Mouse (Mus musculus): ENCODE measurements around the gene Rgcc. TPM values are rescaled to one million over a fixed set of nuclear protein-coding genes. Genes with fewer than 3 reads are reported as not detected.
A peak's percentile ranks its signal among the peaks of the same experiment; 100 is the strongest.

The Rgcc gene
- 17.5 and 26.3 TPM in 2 replicates for polyA plus RNA-seq (2014; fragmentation: Nextera tagmentation; extraction: Ambion mirVana)

- Histone ChIP-seq H3K4me2 (peak within 1 kb of the TSS; percentile 100), H3K9ac (ENCODE audit: low read depth, low read length) (peak within 1 kb of the TSS; percentile 76), H3K9me3 (replicated peaks; ENCODE audit: control insufficient read depth, low read length) (no peaks in the 10 kb centered on the region), H3K36me3 (ENCODE audit: control insufficient read depth, insufficient read depth, low read length) (no peaks in the 10 kb centered on the region), H3K4me3 (ENCODE audit: low read depth, low read length) (peak within 1 kb of the TSS; percentile 57), H3K27ac (ENCODE audit: low read depth, low read length) (0 out of 2 replicates have a peak within 1 kb of the TSS, but pooled peaks have one; percentile 13), H3K27me3 (ENCODE audit: control insufficient read depth, insufficient read depth, low read length) (peaks cover 14% of the 10 kb centered on the region), H3K4me1 (ENCODE audit: control insufficient read depth, insufficient read depth, low read length) (peaks cover 14% of the 10 kb centered on the region; the same call in 1 of the 2 replicates)
- ATAC-seq (replicated peaks; ENCODE audit: insufficient number of reproducible peaks, low FRiP score, low TSS enrichment): peak; percentile 98
- WGBS (ENCODE audit: insufficient replicate concordance): 1% methylated on average over 34 of the region's 34 CpGs
These were observed at the start of gene Rgcc for GRCm38 (mm10) chr14:79301466-79301875. TSS of gene Rgcc (minus strand) at chr14:79301645.

DNA sequence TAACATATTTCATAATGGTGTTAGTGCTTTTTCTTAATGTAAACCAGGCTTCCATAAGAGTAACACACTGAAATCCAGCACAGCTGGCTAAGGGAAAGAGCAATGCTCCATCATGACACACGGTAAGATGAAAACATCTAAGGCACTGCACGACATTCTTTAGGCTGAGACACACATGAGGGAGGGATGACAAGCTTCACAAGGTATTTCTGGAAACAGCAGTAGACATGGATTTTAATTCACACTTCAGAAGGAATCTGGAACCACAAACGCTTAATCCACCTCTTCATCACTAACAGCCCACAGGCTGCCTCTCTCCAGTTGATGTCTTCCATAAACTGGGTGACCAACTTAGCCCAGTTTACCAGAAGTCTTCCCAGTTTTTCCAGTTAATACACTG is 44.9 kb upstream of the Rgcc start:
- H3K4me1 ChIP-seq (ENCODE audit: control insufficient read depth, insufficient read depth, low read length): no peaks in the 10 kb centered on the region
- H3K4me2 ChIP-seq: no peak overlapping the region
- H3K27me3 ChIP-seq (ENCODE audit: control insufficient read depth, insufficient read depth, low read length): no peaks in the 10 kb centered on the region
- WGBS (ENCODE audit: insufficient replicate concordance): 76% methylated on average over 3 of the region's 3 CpGs
- H3K4me3 ChIP-seq (ENCODE audit: low read depth, low read length): no peak overlapping the region
- H3K9ac ChIP-seq (ENCODE audit: low read depth, low read length): no peak overlapping the region
- peaks cover 24% of the 10 kb centered on the region for H3K36me3 ChIP-seq (ENCODE audit: control insufficient read depth, insufficient read depth, low read length)
- ATAC-seq (replicated peaks; ENCODE audit: insufficient number of reproducible peaks, low FRiP score, low TSS enrichment): no peak
- no peak overlapping the region for H3K27ac ChIP-seq (ENCODE audit: low read depth, low read length)
- no peaks in the 10 kb centered on the region for H3K9me3 ChIP-seq (replicated peaks; ENCODE audit: control insufficient read depth, low read length)

- Histone ChIP-seq H3K4me1 (ENCODE audit: control insufficient read depth, insufficient read depth, low read length) (peaks cover 17% of the 10 kb centered on the region), H3K4me2 (no peak overlapping the region), H3K9ac (ENCODE audit: low read depth, low read length) (no peak overlapping the region), H3K27me3 (ENCODE audit: control insufficient read depth, insufficient read depth, low read length) (no peaks in the 10 kb centered on the region), H3K4me3 (ENCODE audit: low read depth, low read length) (no peak overlapping the region), H3K9me3 (replicated peaks; ENCODE audit: control insufficient read depth, low read length) (no peaks in the 10 kb centered on the region), H3K27ac (ENCODE audit: low read depth, low read length) (no peak overlapping the region), H3K36me3 (ENCODE audit: control insufficient read depth, insufficient read depth, low read length) (peaks cover 22% of the 10 kb centered on the region)
- no peak for ATAC-seq (replicated peaks; ENCODE audit: insufficient number of reproducible peaks, low FRiP score, low TSS enrichment)
- WGBS (ENCODE audit: insufficient replicate concordance): 88% methylated on average over 3 of the region's 3 CpGs
These were observed 34.2 kb upstream of the Rgcc start for GRCm38 (mm10) chr14:79335613-79336012.

DNA sequence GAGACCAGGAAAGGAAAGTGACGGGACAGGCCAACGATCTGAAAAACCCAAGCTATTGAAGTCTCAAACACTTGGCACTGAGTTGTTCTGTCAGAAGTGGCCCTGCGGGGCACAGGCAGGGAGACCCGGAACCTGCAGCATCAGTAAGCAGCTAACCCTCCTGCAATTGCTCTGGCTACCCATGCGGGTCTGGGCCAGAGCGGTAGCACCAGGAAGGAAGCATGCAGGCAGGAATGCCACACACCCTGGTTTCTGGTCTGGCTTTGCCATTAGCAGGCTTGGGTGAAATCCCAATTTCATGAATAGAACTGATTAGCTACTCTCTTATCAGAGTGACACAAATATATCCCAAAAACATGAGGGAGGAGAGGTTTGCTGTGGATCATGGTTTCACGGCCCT is 30.5 kb upstream of the Rgcc start:
- Histone ChIP-seq H3K36me3 (ENCODE audit: control insufficient read depth, insufficient read depth, low read length) (peaks cover 11% of the 10 kb centered on the region), H3K4me2 (peak overlapping the region; percentile 53; the same call in 1 of the 2 replicates), H3K9ac (ENCODE audit: low read depth, low read length) (no peak overlapping the region), H3K27me3 (ENCODE audit: control insufficient read depth, insufficient read depth, low read length) (no peaks in the 10 kb centered on the region), H3K4me3 (ENCODE audit: low read depth, low read length) (no peak overlapping the region), H3K4me1 (ENCODE audit: control insufficient read depth, insufficient read depth, low read length) (peaks cover 17% of the 10 kb centered on the region), H3K9me3 (replicated peaks; ENCODE audit: control insufficient read depth, low read length) (no peaks in the 10 kb centered on the region), H3K27ac (ENCODE audit: low read depth, low read length) (peak overlapping the region; percentile 35; the same call in 1 of the 2 replicates)
- no peak for ATAC-seq (replicated peaks; ENCODE audit: insufficient number of reproducible peaks, low FRiP score, low TSS enrichment)
- 54% methylated on average over 7 of the region's 7 CpGs for WGBS (ENCODE audit: insufficient replicate concordance)

DNA sequence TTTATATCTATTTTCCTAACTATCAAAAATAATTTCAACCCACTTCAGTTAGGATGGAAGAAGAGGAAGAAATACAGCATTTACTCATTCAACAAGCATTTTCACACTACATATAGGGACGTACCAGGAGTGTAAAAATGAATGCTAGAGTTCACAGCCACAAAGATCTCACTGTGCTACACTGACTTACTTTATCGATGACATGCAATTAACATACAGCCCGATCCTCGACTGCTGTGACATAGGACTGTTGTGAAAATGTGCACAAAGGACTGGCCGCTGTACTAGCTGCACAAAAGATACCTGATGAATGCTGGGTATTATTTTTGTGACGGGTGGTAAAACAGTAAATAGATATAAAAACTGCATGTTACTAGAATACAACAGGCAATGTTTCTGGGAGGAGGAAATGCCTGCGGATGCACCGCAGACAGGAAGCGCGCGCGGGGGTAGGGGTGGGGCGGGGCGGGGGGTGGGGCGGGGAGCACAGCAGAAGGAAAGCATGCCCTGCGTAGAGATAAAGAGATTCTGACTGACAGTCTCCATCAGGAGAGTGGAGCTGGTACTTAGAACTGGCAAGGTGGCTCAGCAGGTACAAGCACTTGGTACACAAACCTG is 29.6 kb upstream of the Rgcc start:
- H3K27ac ChIP-seq (ENCODE audit: low read depth, low read length): 0 out of 2 replicates have a peak overlapping the region, but pooled peaks have one; percentile 35
- peak overlapping the region; percentile 5; the same call in 1 of the 2 replicates for H3K4me3 ChIP-seq (ENCODE audit: low read depth, low read length)
- H3K4me2 ChIP-seq: peak overlapping the region; percentile 53
- H3K4me1 ChIP-seq (ENCODE audit: control insufficient read depth, insufficient read depth, low read length): peaks cover 17% of the 10 kb centered on the region
- H3K9ac ChIP-seq (ENCODE audit: low read depth, low read length): no peak overlapping the region; the same call in 1 of the 2 replicates
- H3K9me3 ChIP-seq (replicated peaks; ENCODE audit: control insufficient read depth, low read length): no peaks in the 10 kb centered on the region
- H3K36me3 ChIP-seq (ENCODE audit: control insufficient read depth, insufficient read depth, low read length): peaks cover 4% of the 10 kb centered on the region
- no peaks in the 10 kb centered on the region for H3K27me3 ChIP-seq (ENCODE audit: control insufficient read depth, insufficient read depth, low read length)
- peak; percentile 58; the same call in 1 of the 2 replicates for ATAC-seq (replicated peaks; ENCODE audit: insufficient number of reproducible peaks, low FRiP score, low TSS enrichment)
- 38% methylated on average over 16 of the region's 16 CpGs for WGBS (ENCODE audit: insufficient replicate concordance)

DNA sequence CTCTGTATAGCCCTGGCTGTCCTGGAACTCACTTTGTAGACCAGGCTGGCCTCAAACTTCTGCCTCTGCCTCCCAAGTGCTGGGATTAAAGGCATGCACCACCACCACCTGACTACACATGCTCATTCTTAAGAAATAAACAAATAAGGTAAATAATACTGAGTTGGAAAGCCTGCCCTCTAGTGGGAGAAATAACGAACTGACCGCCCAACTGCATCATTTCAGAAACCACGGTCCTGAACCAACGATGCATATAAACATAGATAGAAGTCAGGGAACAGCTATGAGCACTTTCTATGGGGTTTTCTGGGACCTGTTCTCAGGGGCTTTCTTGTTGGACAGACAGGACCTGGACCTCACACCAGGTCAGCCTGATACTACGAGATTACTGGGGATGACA is 25.6 kb upstream of the Rgcc start:
- H3K4me3 ChIP-seq (ENCODE audit: low read depth, low read length): no peak overlapping the region
- no peak overlapping the region for H3K27ac ChIP-seq (ENCODE audit: low read depth, low read length)
- H3K27me3 ChIP-seq (ENCODE audit: control insufficient read depth, insufficient read depth, low read length): no peaks in the 10 kb centered on the region
- no peak overlapping the region for H3K9ac ChIP-seq (ENCODE audit: low read depth, low read length)
- ATAC-seq (replicated peaks; ENCODE audit: insufficient number of reproducible peaks, low FRiP score, low TSS enrichment): no peak
- no peaks in the 10 kb centered on the region for H3K36me3 ChIP-seq (ENCODE audit: control insufficient read depth, insufficient read depth, low read length)
- H3K9me3 ChIP-seq (replicated peaks; ENCODE audit: control insufficient read depth, low read length): no peaks in the 10 kb centered on the region
- no peak overlapping the region for H3K4me2 ChIP-seq
- peaks cover 12% of the 10 kb centered on the region for H3K4me1 ChIP-seq (ENCODE audit: control insufficient read depth, insufficient read depth, low read length)
- 29% methylated on average over 5 of the region's 5 CpGs for WGBS (ENCODE audit: insufficient replicate concordance)

- WGBS (ENCODE audit: insufficient replicate concordance): 76% methylated on average over 10 of the region's 10 CpGs
- no peaks in the 10 kb centered on the region for H3K36me3 ChIP-seq (ENCODE audit: control insufficient read depth, insufficient read depth, low read length)
- H3K9ac ChIP-seq (ENCODE audit: low read depth, low read length): no peak overlapping the region
- no peaks in the 10 kb centered on the region for H3K27me3 ChIP-seq (ENCODE audit: control insufficient read depth, insufficient read depth, low read length)
- ATAC-seq (replicated peaks; ENCODE audit: insufficient number of reproducible peaks, low FRiP score, low TSS enrichment): no peak
- no peaks in the 10 kb centered on the region for H3K9me3 ChIP-seq (replicated peaks; ENCODE audit: control insufficient read depth, low read length)
- H3K27ac ChIP-seq (ENCODE audit: low read depth, low read length): no peak overlapping the region
- H3K4me2 ChIP-seq: no peak overlapping the region
- peaks cover 4% of the 10 kb centered on the region; the same call in 1 of the 2 replicates for H3K4me1 ChIP-seq (ENCODE audit: control insufficient read depth, insufficient read depth, low read length)
- H3K4me3 ChIP-seq (ENCODE audit: low read depth, low read length): no peak overlapping the region
These were observed 22.8 kb upstream of the Rgcc start for GRCm38 (mm10) chr14:79324112-79324840.

DNA sequence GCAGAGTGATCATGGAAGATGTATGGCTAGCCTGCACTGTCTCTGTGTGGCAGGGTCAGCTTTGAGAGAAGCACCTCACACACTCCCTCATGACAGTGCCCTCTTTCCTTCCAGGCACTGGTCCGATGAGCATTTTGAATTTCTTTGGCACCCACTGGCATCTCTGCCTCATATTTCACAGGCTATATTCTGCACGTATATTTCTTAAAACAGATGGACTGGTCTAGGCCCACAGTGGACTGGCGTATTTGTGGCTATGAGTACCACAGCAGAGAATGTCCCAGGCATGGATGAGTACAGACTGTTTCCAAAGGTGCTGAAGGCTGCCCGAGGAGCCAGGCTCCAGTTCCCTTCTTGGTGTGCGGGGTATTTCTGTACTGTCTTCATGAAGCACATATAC is 20.4 kb upstream of the Rgcc start:
- H3K9me3 ChIP-seq (replicated peaks; ENCODE audit: control insufficient read depth, low read length): no peaks in the 10 kb centered on the region
- WGBS (ENCODE audit: insufficient replicate concordance): 79% methylated on average over 5 of the region's 5 CpGs
- ATAC-seq (replicated peaks; ENCODE audit: insufficient number of reproducible peaks, low FRiP score, low TSS enrichment): no peak
- peaks cover 4% of the 10 kb centered on the region; the same call in 1 of the 2 replicates for H3K4me1 ChIP-seq (ENCODE audit: control insufficient read depth, insufficient read depth, low read length)
- H3K9ac ChIP-seq (ENCODE audit: low read depth, low read length): no peak overlapping the region
- H3K36me3 ChIP-seq (ENCODE audit: control insufficient read depth, insufficient read depth, low read length): no peaks in the 10 kb centered on the region
- H3K4me2 ChIP-seq: no peak overlapping the region
- no peak overlapping the region for H3K4me3 ChIP-seq (ENCODE audit: low read depth, low read length)
- H3K27me3 ChIP-seq (ENCODE audit: control insufficient read depth, insufficient read depth, low read length): no peaks in the 10 kb centered on the region
- no peak overlapping the region for H3K27ac ChIP-seq (ENCODE audit: low read depth, low read length)
